Mouse (Mus musculus) lung, postnatal 0 days (tissue): ENCODE measurements at regions not wholly inside any gene's neighbourhood (a gene's known extent, or its start where the extent isn't known, plus 50 kb on each side); places are given as distances from the start of the nearest gene placed in this dataset.
"Not testable (repeated sequence)": the region's sequence is repeated elsewhere in the genome, so short reads cannot be mapped to it uniquely, and the experiment has no call there.

Source experiments
- ATAC-seq: fragments of 200-750 bp; cut with Nextera tagmentation; 2 replicates; pipeline ENCODE4 v1.8.0; 2017; ENCODE audit warnings: moderate library complexity
- DNase-seq: peaks from one replicate; pipeline ENCODE4 v3.0.0-alpha.2; 2016; ENCODE audit warnings: low spot score
- H3K27ac ChIP-seq: fragments of 300-500 bp; sonication (generic); 2 replicates; pipeline ENCODE4 v1.5.1; 2014; ENCODE audit warnings: antibody characterized with exemption, mild to moderate bottlenecking, low read length, mixed read lengths
- H3K27me3 ChIP-seq: fragments of 300-500 bp; sonication (generic); replicated peaks from 2 replicates; pipeline ENCODE4 v1.6.1; 2014; ENCODE audit warnings: low read length, mixed read lengths; ENCODE audit not compliant: insufficient read depth
- H3K36me3 ChIP-seq: fragments of 300-500 bp; sonication (generic); 2 replicates; pipeline ENCODE4 v1.6.1; 2014; ENCODE audit warnings: low read length, mixed read lengths; ENCODE audit not compliant: insufficient read depth
- H3K4me1 ChIP-seq: fragments of 300-500 bp; sonication (generic); 2 replicates; pipeline ENCODE4 v1.6.1; 2014; ENCODE audit warnings: antibody characterized with exemption, low read depth, low read length, mixed read lengths; ENCODE audit not compliant: insufficient read depth
- H3K4me2 ChIP-seq: fragments of 300-500 bp; sonication (generic); replicated peaks from 2 replicates; pipeline ENCODE4 v1.6.1; 2014; ENCODE audit warnings: low read depth, mild to moderate bottlenecking, low read length, moderate library complexity, mixed read lengths
- H3K4me3 ChIP-seq: fragments of 300-500 bp; sonication (generic); 2 replicates; pipeline ENCODE4 v1.5.1; 2014; ENCODE audit warnings: low read depth, low read length
- H3K9ac ChIP-seq: fragments of 300-500 bp; sonication (generic); replicated peaks from 2 replicates; pipeline ENCODE4 v1.6.1; 2014; ENCODE audit warnings: low read depth, mild to moderate bottlenecking
- H3K9me3 ChIP-seq: fragments of 300-500 bp; sonication (generic); 2 replicates; pipeline ENCODE4 v1.6.1; 2016; ENCODE audit warnings: low read length, mixed read lengths
- CTCF ChIP-seq: IDR thresholded peaks from 2 replicates; pipeline ENCODE4 v1.5.1; 2016; ENCODE audit warnings: antibody characterized with exemption, mild to moderate bottlenecking
- EP300 ChIP-seq: IDR thresholded peaks from 2 replicates; pipeline ENCODE4 v1.6.1; 2016; ENCODE audit warnings: antibody characterized with exemption, mild to moderate bottlenecking, control low read depth
- WGBS: fragments of 180-500 bp; shearing (Covaris S2); extraction: QIAGEN DNeasy Blood & Tissue Kit; methylation state at CpG from one replicate; pipeline ENCODE4 v1.1.7; 2014; 5-methylcytosine and 5-hydroxymethylcytosine counted together

DNA sequence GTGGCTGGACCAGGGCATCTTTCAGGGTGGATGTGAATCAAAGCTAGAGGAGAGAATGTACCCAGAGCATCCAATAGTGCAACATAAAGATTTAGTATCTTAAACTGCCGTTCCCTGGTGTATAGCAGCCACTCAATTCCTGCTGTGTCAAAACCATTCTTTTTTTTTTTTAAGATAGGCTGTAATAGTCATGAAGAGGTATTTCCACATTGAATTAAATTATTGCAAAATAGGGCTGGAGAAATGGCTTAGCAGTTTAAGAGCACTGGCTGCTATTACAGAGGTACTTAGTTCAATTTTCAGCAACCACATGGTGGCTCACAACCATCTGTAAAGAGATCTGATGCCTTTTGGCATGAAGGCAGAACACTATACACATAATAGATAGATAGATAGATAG, 277.4 kb downstream of the Bmp2 start:
- H3K4me3 ChIP-seq = no peak overlapping the region
- H3K4me2 ChIP-seq = no peak overlapping the region
- no peaks in the 10 kb centered on the region for H3K36me3 ChIP-seq
- no peaks in the 10 kb centered on the region for H3K9me3 ChIP-seq
- TF ChIP-seq CTCF (no peak), EP300 (0 out of 2 replicates have a peak, but pooled peaks have one; percentile 36)
- ATAC-seq = peak; percentile 54
- H3K27ac ChIP-seq = no peak overlapping the region
- H3K4me1 ChIP-seq = no peaks in the 10 kb centered on the region
- WGBS = 80% methylated on average over 1 of the region's 1 CpGs
- H3K27me3 ChIP-seq = no peaks in the 10 kb centered on the region
- DNase-seq = peak; percentile 70
- H3K9ac ChIP-seq = no peak overlapping the region

DNA sequence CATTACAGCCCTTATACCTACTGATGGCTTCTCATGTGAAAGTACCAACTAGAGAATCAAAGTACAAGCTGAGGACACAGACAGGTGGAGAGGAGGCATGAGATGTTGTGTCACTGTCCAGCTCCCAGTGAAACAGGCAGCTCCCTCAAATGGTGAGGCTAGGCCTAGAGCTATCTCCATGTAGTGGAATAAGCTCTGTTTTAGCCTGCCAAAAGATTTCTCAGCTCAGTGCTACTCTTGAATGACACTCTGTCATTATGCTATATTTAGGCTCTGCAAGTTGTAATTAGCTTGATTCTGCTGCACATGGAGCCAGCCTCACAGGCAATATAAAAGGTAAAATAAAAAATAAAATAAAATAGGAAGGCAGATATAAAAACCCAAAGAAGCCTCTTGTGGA, 298.5 kb downstream of the Bmp2 start:
- no peak for ATAC-seq
- no peak overlapping the region for H3K9ac ChIP-seq
- TF ChIP-seq CTCF = no peak
- TF ChIP-seq EP300 = no peak
- no peak overlapping the region for H3K27ac ChIP-seq
- no peak for DNase-seq
- H3K4me3 ChIP-seq = no peak overlapping the region
- no peaks in the 10 kb centered on the region for H3K36me3 ChIP-seq
- no peaks in the 10 kb centered on the region for H3K9me3 ChIP-seq
- no peaks in the 10 kb centered on the region for H3K4me1 ChIP-seq
- H3K27me3 ChIP-seq = no peaks in the 10 kb centered on the region
- no peak overlapping the region for H3K4me2 ChIP-seq

DNA sequence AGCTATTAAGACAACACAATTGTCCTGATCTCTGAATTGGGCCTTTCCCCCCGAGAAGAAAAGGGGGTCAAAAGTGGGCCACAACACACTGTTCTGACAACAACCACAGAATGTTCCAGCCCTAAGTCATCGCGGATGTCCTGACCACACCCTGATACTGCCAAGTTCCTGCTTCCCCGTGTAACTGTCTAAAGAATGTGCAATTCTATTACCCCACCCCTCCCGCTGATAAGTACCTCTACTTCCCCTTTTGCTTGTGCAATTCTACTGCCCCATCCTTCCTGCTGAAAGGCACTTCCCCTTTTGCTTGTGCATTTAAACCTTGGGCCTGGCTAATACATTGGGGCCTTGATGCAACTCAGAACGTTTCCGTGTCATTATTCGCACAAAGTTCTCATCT, 323.0 kb downstream of the Bmp2 start:
- not testable (repeated sequence) for H3K9me3 ChIP-seq, H3K4me1 ChIP-seq, DNase-seq, H3K4me3 ChIP-seq, H3K27me3 ChIP-seq, ATAC-seq, H3K9ac ChIP-seq, H3K36me3 ChIP-seq, H3K27ac ChIP-seq, H3K4me2 ChIP-seq
- 82% methylated on average over 8 of the region's 8 CpGs for WGBS

DNA sequence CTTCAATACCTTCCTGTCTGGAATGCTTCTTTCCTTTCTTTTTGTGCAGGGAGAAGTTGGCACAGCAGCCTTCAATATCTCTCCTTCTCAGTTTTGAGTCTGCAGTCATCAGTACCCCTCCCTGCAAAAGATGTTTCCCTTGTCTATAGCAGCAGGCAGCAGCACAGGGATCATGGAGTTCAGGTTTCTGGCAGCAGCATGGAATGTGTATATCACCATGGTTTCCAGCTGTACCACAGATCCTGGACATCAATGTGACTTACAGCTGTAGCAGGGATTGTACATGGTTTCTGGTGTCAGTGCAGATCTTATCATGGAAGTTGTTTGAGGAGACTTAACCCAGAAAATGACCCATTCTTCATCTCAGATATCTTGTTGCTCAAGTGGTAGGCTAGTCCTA, 331.7 kb downstream of the Bmp2 start:
- Histone ChIP-seq H3K9ac (no peak overlapping the region), H3K4me1 (no peaks in the 10 kb centered on the region), H3K27me3 (no peaks in the 10 kb centered on the region), H3K4me2 (no peak overlapping the region), H3K4me3 (no peak overlapping the region), H3K27ac (no peak overlapping the region), H3K9me3 (no peaks in the 10 kb centered on the region), H3K36me3 (no peaks in the 10 kb centered on the region)
- TF ChIP-seq CTCF (no peak), EP300 (no peak)
- no peak for DNase-seq
- no peak for ATAC-seq

DNA sequence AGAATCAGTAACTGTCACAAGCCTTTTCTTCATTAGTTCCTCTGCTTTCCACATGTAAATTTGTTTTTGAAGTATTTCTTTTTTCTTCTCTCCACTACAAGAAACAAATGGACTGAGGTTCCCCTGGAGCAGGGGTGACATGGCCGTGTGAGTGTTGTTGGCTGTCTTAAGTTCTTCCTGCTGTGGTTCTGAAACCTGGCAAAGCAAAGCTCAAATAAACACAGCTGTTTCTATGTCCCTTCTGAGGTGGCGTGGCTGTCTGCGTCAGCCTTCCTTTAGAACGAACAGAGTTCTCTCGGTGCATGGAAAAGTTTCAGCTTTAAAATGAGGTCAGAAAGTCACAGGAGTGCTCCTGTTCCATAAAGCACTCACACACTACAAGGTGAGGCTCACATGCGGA, 354.3 kb downstream of the Bmp2 start:
- Histone ChIP-seq H3K36me3 (no peaks in the 10 kb centered on the region), H3K4me2 (no peak overlapping the region), H3K27ac (no peak overlapping the region), H3K4me3 (no peak overlapping the region), H3K9me3 (no peaks in the 10 kb centered on the region), H3K27me3 (no peaks in the 10 kb centered on the region), H3K9ac (no peak overlapping the region), H3K4me1 (no peaks in the 10 kb centered on the region)
- TF ChIP-seq CTCF = no peak
- TF ChIP-seq EP300 = no peak
- WGBS = 46% methylated on average over 6 of the region's 6 CpGs
- peak; percentile 7 for DNase-seq
- ATAC-seq = no peak
